Mouse (Mus musculus) B cell, adult (primary cell): ENCODE results near the gene Sde2. TPM values are rescaled to one million over a fixed set of nuclear protein-coding genes. Genes with fewer than 3 reads are reported as not detected.

Source experiments
- total RNA-seq: library from RNA; stranded (reverse); gene quantifications from 4 replicates; pipeline ENCODE4 v1.2.4, GENCODE M21; 2023; ENCODE audit not compliant: inconsistent age

Gene Sde2
- 64.4 to 75.5 TPM (median 71.2 TPM) in 4 replicates for total RNA-seq

GRCm38 (mm10) chr1:180850316-180851270 is at the start of gene Sde2:
Gene Sde2 (plus strand): TSS chr1:180851127.

DNA sequence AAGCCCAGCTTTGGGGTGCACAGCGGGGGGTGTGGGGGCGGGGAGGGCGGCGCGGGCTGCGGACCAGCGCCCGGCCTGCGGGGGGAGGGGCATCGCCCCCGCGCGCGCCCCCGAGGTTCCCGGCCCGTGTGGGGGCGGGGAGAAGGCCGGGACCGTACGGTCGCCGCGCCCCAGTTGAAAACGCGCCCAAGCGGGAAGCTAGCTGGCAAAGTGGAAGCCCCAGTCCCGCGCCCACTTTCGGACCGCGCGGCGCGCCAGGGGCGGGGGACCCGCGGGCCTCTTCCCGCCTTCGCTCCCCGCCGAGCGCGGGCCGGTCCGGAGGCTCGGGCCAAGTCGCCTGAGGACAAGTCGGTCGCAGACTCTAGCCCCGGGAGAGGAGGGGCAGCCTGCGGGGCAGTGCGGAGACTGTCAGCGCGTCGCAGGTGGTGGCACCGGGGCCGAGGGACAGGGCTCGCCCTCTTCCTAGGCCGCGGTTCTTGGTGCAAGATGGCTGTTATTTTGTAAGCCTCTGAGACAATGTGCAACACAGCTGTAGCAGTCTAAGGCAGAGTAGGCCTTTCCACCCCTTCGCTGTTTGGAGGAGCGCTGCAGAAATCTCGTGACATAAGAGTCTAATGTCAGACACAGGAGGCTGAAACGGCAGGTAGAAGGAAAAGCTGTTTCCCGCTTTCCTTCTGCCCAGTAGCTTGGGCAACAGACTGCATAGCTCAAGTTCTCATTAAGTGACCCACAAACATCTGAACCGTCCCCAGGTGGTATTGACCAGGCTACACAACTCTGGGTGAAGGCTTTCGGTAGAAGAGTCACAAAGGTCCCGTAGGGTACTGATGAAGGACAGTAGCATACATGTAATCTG is 36.8 kb upstream of the Sde2 start, which contains the start of gene H3f3a:
H3f3a (minus strand) TSS at position 59 of the 856 bp plus-strand sequence.

DNA sequence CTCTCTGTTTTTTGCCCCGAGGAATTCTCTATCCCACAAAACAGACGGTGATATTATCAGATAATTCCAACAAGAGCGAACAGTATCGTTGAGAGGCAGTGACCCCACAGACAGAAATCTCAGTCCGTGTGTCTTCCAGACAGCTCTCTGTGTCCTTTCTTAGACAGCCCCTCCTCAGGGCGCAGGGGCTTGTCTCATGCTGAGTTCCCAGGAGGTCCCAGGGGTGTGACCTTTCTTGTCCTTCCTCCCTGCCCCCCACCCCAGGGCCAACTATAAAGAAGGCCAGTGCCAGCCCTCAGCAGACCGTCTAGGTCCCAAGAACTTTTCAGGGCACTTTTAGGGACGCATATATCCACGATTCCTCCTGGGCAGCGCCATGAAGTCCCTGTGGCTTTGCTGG is 41.9 kb downstream of the Sde2 start, which contains the start of gene Lefty2:
Lefty2 (plus strand) TSS at position 301 of the 400 bp plus-strand sequence.

GRCm38 (mm10) chr1:180904039-180904814 is 53.3 kb downstream of the Sde2 start, which contains the start of gene Pycr2:
Gene Pycr2 (plus strand): TSS chr1:180904293.

Other genes starting within 250 kb of the Sde2 start
- gene Lin9, start 210.0 kb upstream of the Sde2 start, total RNA-seq = 11.1 to 12.9 TPM (median 11.5 TPM) in 4 replicates
- not detected in 4 replicates for gene Mixl1, start 154.1 kb upstream of the Sde2 start, total RNA-seq
- 59.7 to 62.2 TPM (median 60.5 TPM) in 4 replicates for gene Acbd3, start 125.1 kb upstream of the Sde2 start, total RNA-seq
- gene H3f3a, start 37.2 kb upstream of the Sde2 start, total RNA-seq = 2,022 to 2,124 TPM (median 2,061 TPM) in 4 replicates
- gene Lefty2, start 42.0 kb downstream of the Sde2 start, total RNA-seq = not detected in 4 replicates
- 14.5 to 24.0 TPM (median 17.8 TPM) in 4 replicates for gene Pycr2, start 53.2 kb downstream of the Sde2 start, total RNA-seq
- 0.32 to 0.33 TPM in 2 of 4 replicates, not detected in the others for gene Lefty1, start 83.9 kb downstream of the Sde2 start, total RNA-seq
- 24.1 to 30.7 TPM (median 27.6 TPM) in 4 replicates for gene Tmem63a, start 91.2 kb downstream of the Sde2 start, total RNA-seq
- gene Ephx1, start 169.8 kb downstream of the Sde2 start, total RNA-seq = 99.6 to 121 TPM (median 103 TPM) in 4 replicates
- gene 9130409I23Rik, start 200.1 kb downstream of the Sde2 start, total RNA-seq = not detected in 4 replicates